ENCODE assay signal across 8 mouse cellular contexts in genomic region chr3:104714679-104715326, GRCm38 (mm10).
DNase-seq lines count a peak whose midpoint lies in the region; ATAC-seq lines count a peak whose summit lies in the region.

No protein-coding gene starts in this region.

- H3K27me3 ChIP-seq in forebrain, embryonic 10.5 days (ENCODE audit: poor library complexity, severe bottlenecking) = no peaks in the 10 kb centered on the region; the same call in 1 of the 2 replicates
- no peaks in the 10 kb centered on the region for H3K27me3 ChIP-seq in hindbrain, embryonic 15.5 days
- no peaks in the 10 kb centered on the region; the same call in 1 of the 2 replicates for H3K27me3 ChIP-seq in liver, embryonic 12.5 days (replicated peaks)

- H3K9me3 ChIP-seq in forebrain, embryonic 10.5 days = no peaks in the 10 kb centered on the region
- no peaks in the 10 kb centered on the region for H3K9me3 ChIP-seq in hindbrain, embryonic 15.5 days
- no peaks in the 10 kb centered on the region for H3K9me3 ChIP-seq in liver, embryonic 12.5 days (replicated peaks)

- peak overlapping the region; percentile 26 for H3K4me3 ChIP-seq in forebrain, embryonic 10.5 days
- H3K4me3 ChIP-seq in hindbrain, embryonic 15.5 days = peak overlapping the region; percentile 16
- H3K4me3 ChIP-seq in liver, embryonic 12.5 days = peak overlapping the region; percentile 39

- H3K9ac ChIP-seq in hindbrain, embryonic 15.5 days = peak overlapping the region; percentile 11; the same call in 1 of the 2 replicates
- peak overlapping the region; percentile 27 for H3K9ac ChIP-seq in liver, embryonic 12.5 days

- intact Hi-C loops in left cerebral cortex, postnatal 14 days (cut with DNase I) = loop anchor here (2.0 to 10.0 kb wide), 3 partner anchors 66 to 342 kb away; partner anchors contain the start of genes Fam19a3, Ppm1j and Wnt2b

- peaks cover 6% of the 10 kb centered on the region for H3K4me1 ChIP-seq in forebrain, embryonic 10.5 days
- H3K4me1 ChIP-seq in hindbrain, embryonic 15.5 days (replicated peaks) = peaks cover 6% of the 10 kb centered on the region; the same call in 1 of the 2 replicates
- H3K4me1 ChIP-seq in liver, embryonic 12.5 days = peaks cover 6% of the 10 kb centered on the region

- 54% methylated on average over 11 of the region's 11 CpGs for WGBS in forebrain, embryonic 10.5 days
- WGBS in hindbrain, embryonic 15.5 days = 46% methylated on average over 11 of the region's 11 CpGs
- 39% methylated on average over 11 of the region's 11 CpGs for WGBS in liver, embryonic 12.5 days (ENCODE audit: insufficient replicate concordance)

- H3K36me3 ChIP-seq in forebrain, embryonic 10.5 days (replicated peaks) = no peaks in the 10 kb centered on the region
- H3K36me3 ChIP-seq in hindbrain, embryonic 15.5 days = no peaks in the 10 kb centered on the region
- H3K36me3 ChIP-seq in liver, embryonic 12.5 days = no peaks in the 10 kb centered on the region

- DNase-seq in left cerebral cortex, postnatal 14 days (ENCODE audit: low spot score in 2 of 2) = peak; percentile 16 to 42
- DNase-seq in left cerebral cortex, adult 18-20 months (ENCODE audit: low spot score in 2 of 2) = no peak
- DNase-seq in c-Kit-positive CD71-negative TER-119-negative erythroid progenitor cells, embryonic 14.5 days (ENCODE audit: low read depth) = peak; percentile 79
- peak; percentile 57 for DNase-seq in forebrain, embryonic 10.5 days (ENCODE audit: extremely low spot score, low spot score)
- DNase-seq in naive thymus-derived CD4-positive, alpha-beta T cell, adult 2 months (ENCODE audit: low read depth) = peak; percentile 81
- DNase-seq in thymus, postnatal 25 days = peak; percentile 60

- ATAC-seq in hindbrain, embryonic 15.5 days (ENCODE audit: low FRiP score, low read depth) = peak; percentile 31; the same call in 1 of the 2 replicates
- peak; percentile 71 for ATAC-seq in liver, embryonic 12.5 days

- H3K4me2 ChIP-seq in hindbrain, embryonic 15.5 days = peak overlapping the region; percentile 52
- H3K4me2 ChIP-seq in liver, embryonic 12.5 days = peak overlapping the region; percentile 61

- no peak overlapping the region for H3K27ac ChIP-seq in forebrain, embryonic 10.5 days
- no peak overlapping the region for H3K27ac ChIP-seq in hindbrain, embryonic 15.5 days (replicated peaks)
- no peak overlapping the region for H3K27ac ChIP-seq in liver, embryonic 12.5 days

Comparison
In these comparisons a context has a peak if more than half of its experiments do, and no peak if none do; other contexts are left out.
1. DNase-seq: peak in left cerebral cortex, postnatal 14 days (2 of 2), c-Kit-positive CD71-negative TER-119-negative erythroid progenitor cells, embryonic 14.5 days (single experiment), forebrain, embryonic 10.5 days (single experiment), naive thymus-derived CD4-positive, alpha-beta T cell, adult 2 months (single experiment) and thymus, postnatal 25 days (single experiment); none in left cerebral cortex, adult 18-20 months (0 of 2).
2. Peak in every context shown above with its lines, with median percentiles within 50 percentile points of each other: H3K4me3 ChIP-seq.